Mouse (Mus musculus) megakaryocyte, embryonic 14.5 days (primary cell): ENCODE data around the gene Zswim4.

ENCODE experiments used
- FLI1 ChIP-seq: IDR thresholded peaks from 2 replicates; pipeline ENCODE4 v1.6.1; 2012; ENCODE audit warnings: low read length, inconsistent platforms, mixed read lengths
- GATA1 ChIP-seq: IDR thresholded peaks from 3 replicates; pipeline ENCODE4 v1.6.1; 2012; ENCODE audit warnings: mixed read lengths, low read length, inconsistent platforms, borderline replicate concordance

DNA sequence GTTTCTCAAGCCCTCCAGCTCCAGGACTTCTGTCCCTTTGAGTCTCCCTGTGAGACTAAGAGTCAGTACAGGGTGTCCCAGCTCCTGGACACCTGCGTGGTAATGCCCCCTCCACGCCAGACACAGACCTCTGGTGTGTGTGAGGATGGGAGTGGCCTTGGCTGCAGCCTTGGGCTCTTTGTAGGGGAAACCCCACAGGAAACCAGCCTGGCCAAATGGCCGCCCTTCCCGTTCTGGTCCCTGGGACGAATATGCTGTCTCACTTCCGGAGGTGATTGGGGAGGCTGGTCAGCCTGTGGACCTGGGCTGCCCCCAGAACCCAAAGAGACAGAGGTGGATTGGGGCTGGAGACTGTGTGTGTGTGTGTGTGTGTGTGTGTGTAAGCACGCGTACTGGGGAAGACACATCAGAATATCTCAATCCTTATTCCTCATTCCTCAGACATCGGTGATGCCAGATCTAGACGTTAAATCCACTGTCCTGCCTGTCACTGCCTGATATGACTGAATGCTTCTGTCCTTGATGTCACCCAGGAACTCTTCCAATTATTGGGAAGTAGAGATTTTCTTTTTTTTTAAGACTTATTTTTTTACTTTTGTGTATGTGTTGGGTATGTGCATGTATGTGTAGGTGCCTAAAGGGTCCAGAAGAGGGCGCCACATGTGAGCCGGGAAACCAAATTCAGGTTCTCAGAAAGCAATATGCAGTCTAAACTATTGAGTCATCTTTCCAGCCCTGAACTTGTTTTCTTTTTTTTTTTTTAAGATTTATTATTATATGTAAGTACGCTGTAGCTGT lies 32.7 kb downstream of the Zswim4 start:
- TF ChIP-seq GATA1: no peak
- TF ChIP-seq FLI1: peak; percentile 96
